Mouse (Mus musculus): ENCODE measurements around the gene Inpp4b. TPM values are rescaled to one million over a fixed set of nuclear protein-coding genes. Genes with fewer than 3 reads are reported as not detected.

Gene Inpp4b
- polyA plus RNA-seq, 2 experiments: 3.4 to 14.0 TPM

- ATAC-seq (ENCODE audit: low FRiP score, low read depth) (no peak), DNase-seq (ENCODE audit: low spot score) (no peak)
- Histone ChIP-seq H3K9me3 (ENCODE audit: control insufficient read depth, low read length) (no peaks in the 10 kb centered on the region), H3K27me3 (ENCODE audit: control insufficient read depth, insufficient read depth, low read length) (no peaks in the 10 kb centered on the region), H3K36me3 (ENCODE audit: control insufficient read depth, insufficient read depth, low read length) (no peaks in the 10 kb centered on the region), H3K4me2 (replicated peaks; ENCODE audit: low read depth, low read length, severe bottlenecking) (no peak overlapping the region), H3K9ac (ENCODE audit: low read depth, low read length, severe bottlenecking) (no peak overlapping the region), H3K27ac (replicated peaks; ENCODE audit: low read depth, low read length) (no peak overlapping the region), H3K4me3 (replicated peaks; ENCODE audit: low read length) (no peak overlapping the region), H3K4me1 (ENCODE audit: control insufficient read depth, insufficient read depth, low read length) (no peaks in the 10 kb centered on the region)
- WGBS: 91% methylated on average over 2 of the region's 2 CpGs
- TF ChIP-seq POLR2A (IDR thresholded peaks at IDR 0.05; ENCODE audit: borderline replicate concordance, extremely low read depth, insufficient read depth, insufficient read length): no peak
Observed at GRCm38 (mm10) chr8:81635912-81636583, 293.7 kb downstream of the Inpp4b start.

GRCm38 (mm10) chr8:81638478-81638877 is 296.1 kb downstream of the Inpp4b start:
- WGBS: 85% methylated on average over 3 of the region's 3 CpGs
- H3K36me3 ChIP-seq (ENCODE audit: control insufficient read depth, insufficient read depth, low read length): no peaks in the 10 kb centered on the region
- no peak overlapping the region for H3K4me3 ChIP-seq (replicated peaks; ENCODE audit: low read length)
- H3K4me2 ChIP-seq (replicated peaks; ENCODE audit: low read depth, low read length, severe bottlenecking): no peak overlapping the region
- H3K27me3 ChIP-seq (ENCODE audit: control insufficient read depth, insufficient read depth, low read length): no peaks in the 10 kb centered on the region
- H3K4me1 ChIP-seq (ENCODE audit: control insufficient read depth, insufficient read depth, low read length): no peaks in the 10 kb centered on the region
- ATAC-seq (ENCODE audit: low FRiP score, low read depth): no peak
- DNase-seq (ENCODE audit: low spot score): no peak
- no peak overlapping the region for H3K27ac ChIP-seq (replicated peaks; ENCODE audit: low read depth, low read length)
- H3K9me3 ChIP-seq (ENCODE audit: control insufficient read depth, low read length): no peaks in the 10 kb centered on the region
- no peak overlapping the region for H3K9ac ChIP-seq (ENCODE audit: low read depth, low read length, severe bottlenecking)
- TF ChIP-seq POLR2A (IDR thresholded peaks at IDR 0.05; ENCODE audit: borderline replicate concordance, extremely low read depth, insufficient read depth, insufficient read length): no peak

GRCm38 (mm10) chr8:81639820-81640219 is 297.5 kb downstream of the Inpp4b start:
- Histone ChIP-seq H3K36me3 (ENCODE audit: control insufficient read depth, insufficient read depth, low read length) (no peaks in the 10 kb centered on the region), H3K4me1 (ENCODE audit: control insufficient read depth, insufficient read depth, low read length) (no peaks in the 10 kb centered on the region), H3K9me3 (ENCODE audit: control insufficient read depth, low read length) (no peaks in the 10 kb centered on the region), H3K4me3 (replicated peaks; ENCODE audit: low read length) (no peak overlapping the region), H3K9ac (ENCODE audit: low read depth, low read length, severe bottlenecking) (no peak overlapping the region), H3K27me3 (ENCODE audit: control insufficient read depth, insufficient read depth, low read length) (no peaks in the 10 kb centered on the region), H3K27ac (replicated peaks; ENCODE audit: low read depth, low read length) (no peak overlapping the region), H3K4me2 (replicated peaks; ENCODE audit: low read depth, low read length, severe bottlenecking) (no peak overlapping the region)
- 21% methylated on average over 4 of the region's 4 CpGs for WGBS
- DNase-seq (ENCODE audit: low spot score): peak; percentile 6
- ATAC-seq (ENCODE audit: low FRiP score, low read depth): no peak
- TF ChIP-seq POLR2A (IDR thresholded peaks at IDR 0.05; ENCODE audit: borderline replicate concordance, extremely low read depth, insufficient read depth, insufficient read length): no peak

GRCm38 (mm10) chr8:81643030-81643429 is 300.7 kb downstream of the Inpp4b start:
- 0 out of 2 replicates have a peak, but pooled peaks have one; percentile 41 for ATAC-seq (ENCODE audit: low FRiP score, low read depth)
- no peak overlapping the region for H3K4me3 ChIP-seq (replicated peaks; ENCODE audit: low read length)
- TF ChIP-seq POLR2A (IDR thresholded peaks at IDR 0.05; ENCODE audit: borderline replicate concordance, extremely low read depth, insufficient read depth, insufficient read length): no peak

GRCm38 (mm10) chr8:81692167-81692566 is 349.8 kb downstream of the Inpp4b start:
- no peak overlapping the region for H3K9ac ChIP-seq (ENCODE audit: low read depth, low read length, severe bottlenecking)

More at GRCm38 (mm10) chr8:81643030-81643429, 300.7 kb downstream of the Inpp4b start:
- DNase-seq (ENCODE audit: low spot score): no peak
- Histone ChIP-seq H3K27ac (replicated peaks; ENCODE audit: low read depth, low read length) (no peak overlapping the region), H3K36me3 (ENCODE audit: control insufficient read depth, insufficient read depth, low read length) (no peaks in the 10 kb centered on the region), H3K9me3 (ENCODE audit: control insufficient read depth, low read length) (no peaks in the 10 kb centered on the region), H3K27me3 (ENCODE audit: control insufficient read depth, insufficient read depth, low read length) (no peaks in the 10 kb centered on the region), H3K4me1 (ENCODE audit: control insufficient read depth, insufficient read depth, low read length) (no peaks in the 10 kb centered on the region), H3K4me2 (replicated peaks; ENCODE audit: low read depth, low read length, severe bottlenecking) (no peak overlapping the region), H3K9ac (ENCODE audit: low read depth, low read length, severe bottlenecking) (no peak overlapping the region)
- 37% methylated on average over 4 of the region's 4 CpGs for WGBS

More at GRCm38 (mm10) chr8:81692167-81692566, 349.8 kb downstream of the Inpp4b start:
- TF ChIP-seq POLR2A (IDR thresholded peaks at IDR 0.05; ENCODE audit: borderline replicate concordance, extremely low read depth, insufficient read depth, insufficient read length): no peak
- Histone ChIP-seq H3K36me3 (ENCODE audit: control insufficient read depth, insufficient read depth, low read length) (no peaks in the 10 kb centered on the region), H3K9me3 (ENCODE audit: control insufficient read depth, low read length) (no peaks in the 10 kb centered on the region), H3K27ac (replicated peaks; ENCODE audit: low read depth, low read length) (no peak overlapping the region), H3K4me2 (replicated peaks; ENCODE audit: low read depth, low read length, severe bottlenecking) (no peak overlapping the region), H3K27me3 (ENCODE audit: control insufficient read depth, insufficient read depth, low read length) (no peaks in the 10 kb centered on the region), H3K4me1 (ENCODE audit: control insufficient read depth, insufficient read depth, low read length) (no peaks in the 10 kb centered on the region), H3K4me3 (replicated peaks; ENCODE audit: low read length) (no peak overlapping the region)
- ATAC-seq (ENCODE audit: low FRiP score, low read depth): no peak
- no peak for DNase-seq (ENCODE audit: low spot score)
